ENCODE assay signal across 10 mouse cellular contexts in genomic region chr19:55865774-55866578, GRCm38 (mm10).
DNase-seq lines count a peak whose midpoint lies in the region; ATAC-seq and TF ChIP-seq lines count a peak whose summit lies in the region.
"Had no signal": no experiment of that assay in that cellular context is flagged by ENCODE, and none has a peak within 500 bp of the region (broad histone marks: within the 10 kb centered on the region; RNA-seq: fewer than 3 reads in every experiment).

No protein-coding gene starts in this region.

- peak overlapping the region; percentile 36 for H3K27ac ChIP-seq in heart, embryonic 10.5 days
- H3K27ac ChIP-seq in heart, adult 2 months, result no peak overlapping the region
- H3K27ac ChIP-seq in liver, embryonic 11.5 days (ENCODE audit: low read depth, low read length), result peak overlapping the region; percentile 86
- H3K27ac ChIP-seq in small intestine, adult 2 months (ENCODE audit: insufficient read depth, low read depth, low read length), result peak overlapping the region; percentile 96
- no peak overlapping the region for H3K27ac ChIP-seq in hindbrain, embryonic 16.5 days (ENCODE audit: low read depth, low read length)
- no peak overlapping the region for H3K27ac ChIP-seq in kidney, embryonic 14.5 days (ENCODE audit: low read depth, low read length)

- no peak overlapping the region for H3K4me3 ChIP-seq in heart, embryonic 10.5 days
- H3K4me3 ChIP-seq in heart, adult 2 months, result no peak overlapping the region
- H3K4me3 ChIP-seq in liver, embryonic 11.5 days (ENCODE audit: low read depth, low read length), result no peak overlapping the region
- H3K4me3 ChIP-seq in small intestine, adult 2 months (ENCODE audit: low read depth, low read length), result no peak overlapping the region
- H3K4me3 ChIP-seq in hindbrain, embryonic 16.5 days (ENCODE audit: low read length), result no peak overlapping the region
- H3K4me3 ChIP-seq in kidney, embryonic 14.5 days (ENCODE audit: low read length), result no peak overlapping the region

- WGBS in heart, embryonic 10.5 days, result 58% methylated on average over 13 of the region's 13 CpGs
- 42% methylated on average over 13 of the region's 13 CpGs for WGBS in heart, adult 2 months
- 33% methylated on average over 13 of the region's 13 CpGs for WGBS in liver, embryonic 11.5 days
- 52% methylated on average over 13 of the region's 13 CpGs for WGBS in small intestine, adult 2 months
- 89% methylated on average over 13 of the region's 13 CpGs for WGBS in hindbrain, embryonic 16.5 days
- WGBS in kidney, embryonic 14.5 days, result 85% methylated on average over 13 of the region's 13 CpGs

- no peaks in the 10 kb centered on the region for H3K9me3 ChIP-seq in heart, embryonic 10.5 days
- no peaks in the 10 kb centered on the region for H3K9me3 ChIP-seq in liver, embryonic 11.5 days (ENCODE audit: control insufficient read depth, low read length)
- no peaks in the 10 kb centered on the region for H3K9me3 ChIP-seq in hindbrain, embryonic 16.5 days (ENCODE audit: control insufficient read depth, low read length)
- H3K9me3 ChIP-seq in kidney, embryonic 14.5 days (ENCODE audit: control insufficient read depth, low read length), result no peaks in the 10 kb centered on the region

- H3K4me1 ChIP-seq in heart, embryonic 10.5 days, result peaks cover 52% of the 10 kb centered on the region
- H3K4me1 ChIP-seq in heart, adult 2 months (ENCODE audit: control insufficient read depth, insufficient read depth, low read length), result peaks cover 14% of the 10 kb centered on the region
- peaks cover 57% of the 10 kb centered on the region for H3K4me1 ChIP-seq in liver, embryonic 11.5 days (replicated peaks; ENCODE audit: control insufficient read depth, insufficient read depth, low read length)
- H3K4me1 ChIP-seq in small intestine, adult 2 months (ENCODE audit: control insufficient read depth, insufficient read depth, insufficient read length, low read length), result peaks cover 64% of the 10 kb centered on the region
- no peaks in the 10 kb centered on the region for H3K4me1 ChIP-seq in hindbrain, embryonic 16.5 days (ENCODE audit: control insufficient read depth, insufficient read depth, low read depth, low read length)
- peaks cover 8% of the 10 kb centered on the region for H3K4me1 ChIP-seq in kidney, embryonic 14.5 days (ENCODE audit: control insufficient read depth, insufficient read depth, low read length)

- peak; percentile 86 for ATAC-seq in liver, embryonic 11.5 days (replicated peaks; ENCODE audit: low FRiP score)
- no peak for ATAC-seq in cerebellum, adult (ENCODE audit: insufficient number of reproducible peaks, low FRiP score, low TSS enrichment)
- no peak for ATAC-seq in hindbrain, embryonic 16.5 days
- ATAC-seq in kidney, embryonic 14.5 days (ENCODE audit: low FRiP score, low TSS enrichment), result no peak
- ATAC-seq: activated CD4-positive, CD25-positive, alpha-beta regulatory T cell, adult 4 months; forebrain, embryonic 16.5 days had no signal

- H3K9ac ChIP-seq in heart, adult 2 months (ENCODE audit: low read depth, low read length), result no peak overlapping the region
- H3K9ac ChIP-seq in liver, embryonic 11.5 days (ENCODE audit: low read depth, low read length), result peak overlapping the region; percentile 23; the same call in 1 of the 2 replicates
- H3K9ac ChIP-seq in hindbrain, embryonic 16.5 days (ENCODE audit: low read depth, low read length), result no peak overlapping the region
- no peak overlapping the region for H3K9ac ChIP-seq in kidney, embryonic 14.5 days (ENCODE audit: low read depth, low read length)

- no peaks in the 10 kb centered on the region for H3K27me3 ChIP-seq in heart, embryonic 10.5 days (ENCODE audit: insufficient read depth, poor library complexity, severe bottlenecking)
- H3K27me3 ChIP-seq in heart, adult 2 months (ENCODE audit: control insufficient read depth, insufficient read depth, low read length), result no peaks in the 10 kb centered on the region
- no peaks in the 10 kb centered on the region for H3K27me3 ChIP-seq in liver, embryonic 11.5 days (replicated peaks; ENCODE audit: control insufficient read depth, insufficient read depth, low read length)
- H3K27me3 ChIP-seq in small intestine, adult 2 months (ENCODE audit: control insufficient read depth, insufficient read depth, low read length), result no peaks in the 10 kb centered on the region
- H3K27me3 ChIP-seq in hindbrain, embryonic 16.5 days (replicated peaks; ENCODE audit: control insufficient read depth, insufficient read depth, low read length), result no peaks in the 10 kb centered on the region
- H3K27me3 ChIP-seq in kidney, embryonic 14.5 days (ENCODE audit: control insufficient read depth, insufficient read depth, low read length), result no peaks in the 10 kb centered on the region

- H3K36me3 ChIP-seq in heart, embryonic 10.5 days, result peaks cover 24% of the 10 kb centered on the region; the same call in 1 of the 2 replicates
- H3K36me3 ChIP-seq in heart, adult 2 months (ENCODE audit: control insufficient read depth, insufficient read depth, low read length), result no peaks in the 10 kb centered on the region
- H3K36me3 ChIP-seq in liver, embryonic 11.5 days (ENCODE audit: control insufficient read depth, insufficient read depth, low read length), result no peaks in the 10 kb centered on the region
- H3K36me3 ChIP-seq in small intestine, adult 2 months (ENCODE audit: control insufficient read depth, insufficient read depth, low read length), result peaks cover 2% of the 10 kb centered on the region; the same call in 1 of the 2 replicates
- no peaks in the 10 kb centered on the region for H3K36me3 ChIP-seq in hindbrain, embryonic 16.5 days (ENCODE audit: control insufficient read depth, insufficient read depth, low read length)
- H3K36me3 ChIP-seq in kidney, embryonic 14.5 days (ENCODE audit: control insufficient read depth, insufficient read depth, low read length), result peaks cover 9% of the 10 kb centered on the region; the same call in 1 of the 2 replicates

- intact Hi-C loops in heart, adult 2 months (cut with DNase I), result no loop called here

- TF ChIP-seq CTCF in heart, adult 2 months (IDR thresholded peaks at IDR 0.05), result no peak
- TF ChIP-seq CTCF in small intestine, adult 2 months (IDR thresholded peaks at IDR 0.05; ENCODE audit: extremely low read depth, insufficient read length, insufficient replicate concordance, low read depth, low read length), result no peak

- H3K4me2 ChIP-seq in liver, embryonic 11.5 days, result peak overlapping the region; percentile 47
- no peak overlapping the region for H3K4me2 ChIP-seq in hindbrain, embryonic 16.5 days (ENCODE audit: low read length)
- no peak overlapping the region for H3K4me2 ChIP-seq in kidney, embryonic 14.5 days (replicated peaks; ENCODE audit: low read depth, low read length)

- H3K79me2 ChIP-seq in heart, adult 2 months (replicated peaks; ENCODE audit: control insufficient read depth, insufficient read depth, low read length), result no peaks in the 10 kb centered on the region; the same call in 1 of the 2 replicates

- TF ChIP-seq POLR2A in heart, adult 2 months (IDR thresholded peaks at IDR 0.05; ENCODE audit: insufficient read depth, low read depth, low read length), result no peak
- no peak for TF ChIP-seq POLR2A in small intestine, adult 2 months (IDR thresholded peaks at IDR 0.05; ENCODE audit: low read depth, low read length)

- peak; percentile 89 for DNase-seq in heart, embryonic 10.5 days (ENCODE audit: low spot score)
- no peak for DNase-seq in heart, adult 2 months
- peak; percentile 76 for DNase-seq in c-Kit-negative CD71-positive TER-119-positive erythroid progenitor cells, embryonic 14.5 days (ENCODE audit: low read depth, low spot score)
- DNase-seq in liver, embryonic 11.5 days (ENCODE audit: low spot score), result peak; percentile 46

- no peak for TF ChIP-seq EP300 in heart, adult 2 months (IDR thresholded peaks at IDR 0.05; ENCODE audit: insufficient read depth, low read depth, low read length)

Comparison
In these comparisons a context has a peak if more than half of its experiments do, and no peak if none do; other contexts are left out.
1. DNase-seq: peak in heart, embryonic 10.5 days (single experiment), c-Kit-negative CD71-positive TER-119-positive erythroid progenitor cells, embryonic 14.5 days (single experiment) and liver, embryonic 11.5 days (single experiment); none in heart, adult 2 months (0 of 2).
2. H3K27ac ChIP-seq: peak in heart, embryonic 10.5 days (single experiment), liver, embryonic 11.5 days (single experiment) and small intestine, adult 2 months (single experiment); none in heart, adult 2 months (single experiment), hindbrain, embryonic 16.5 days (single experiment) and kidney, embryonic 14.5 days (single experiment).